Mouse (Mus musculus) Muller cell, postnatal 12 days (primary cell): ENCODE data around the gene Ndufa4l2.

ENCODE experiments used
- DNase-seq: peaks from one replicate; pipeline ENCODE4 v3.0.0-alpha.2; 2015; ENCODE audit errors: inconsistent ontology term

Ndufa4l2 gene

DNA sequence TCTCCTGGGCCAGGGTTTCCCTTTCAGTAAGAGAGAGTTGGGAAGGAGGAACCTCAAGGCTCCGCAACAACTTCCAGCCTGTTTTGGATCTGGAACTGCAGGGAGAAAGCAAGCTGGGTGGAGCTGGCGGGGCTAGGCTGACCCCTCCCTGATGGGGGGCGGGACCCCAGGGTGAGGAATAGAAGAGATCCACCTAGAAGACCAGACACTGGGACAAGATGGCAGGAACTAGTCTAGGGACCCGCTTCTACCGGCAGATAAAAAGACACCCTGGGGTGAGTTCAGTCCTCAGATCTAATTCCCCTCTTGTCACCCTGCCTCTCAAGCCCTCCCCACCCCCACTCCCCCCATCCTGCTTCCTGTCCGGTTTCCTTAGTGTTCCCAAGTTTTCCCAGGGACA lies at the start of gene Ndufa4l2:
Ndufa4l2 (plus strand) TSS at position 204 of the 400 bp plus-strand sequence.
- no peak for DNase-seq

DNA sequence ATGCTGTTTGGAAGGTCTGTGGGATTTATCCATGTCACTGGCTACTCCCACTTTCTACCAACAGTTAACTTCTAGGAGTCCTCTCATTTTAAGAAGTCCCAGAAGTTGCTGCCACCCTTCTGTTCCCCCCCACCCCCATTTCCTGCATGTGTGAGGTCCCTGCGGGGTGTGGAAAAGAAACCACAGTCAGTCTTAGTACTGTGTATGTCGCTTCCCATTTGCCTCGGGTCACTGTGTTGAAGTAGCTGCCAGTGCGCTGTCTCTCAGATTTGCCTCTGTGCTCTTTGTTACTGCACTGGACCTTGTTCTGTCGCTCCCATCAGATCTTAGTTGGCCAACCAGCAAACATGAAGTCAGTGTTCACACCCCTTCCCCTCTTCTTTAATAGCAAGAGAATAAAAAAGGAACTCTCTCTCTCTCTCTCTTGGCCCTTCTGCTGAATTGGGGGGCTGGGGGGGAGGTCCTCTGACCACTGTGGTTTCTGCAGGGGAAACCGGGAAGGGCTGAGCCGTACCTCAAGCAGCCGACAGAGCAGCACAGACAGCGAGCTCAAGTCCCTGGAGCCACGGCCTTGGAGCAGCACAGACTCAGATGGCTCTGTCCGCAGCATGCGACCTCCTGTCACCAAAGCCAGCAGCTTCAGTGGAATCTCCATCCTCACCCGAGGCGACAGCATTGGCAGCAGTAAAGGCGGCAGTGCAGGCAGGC lies 43.3 kb upstream of the Ndufa4l2 start:
- no peak for DNase-seq

DNA sequence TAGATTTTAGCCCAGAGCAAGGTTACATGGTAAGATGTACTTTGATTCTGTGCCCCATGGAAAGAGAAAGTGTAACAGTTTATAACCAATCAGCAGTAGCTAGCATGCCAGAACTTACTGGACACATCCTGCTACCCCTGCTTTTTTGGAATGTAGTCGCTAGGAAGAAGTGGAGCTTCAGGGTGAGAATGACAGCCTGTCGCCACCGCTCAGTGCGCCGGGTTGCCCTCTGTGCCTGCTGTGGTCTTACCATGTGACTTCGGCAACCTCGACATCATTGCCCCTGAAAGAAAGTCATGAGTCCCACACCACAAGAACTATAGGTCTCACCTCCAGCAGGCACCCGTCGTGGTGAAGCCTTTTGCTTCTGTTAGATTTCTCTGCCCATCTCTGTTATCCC lies 42.0 kb upstream of the Ndufa4l2 start:
- no peak for DNase-seq

DNA sequence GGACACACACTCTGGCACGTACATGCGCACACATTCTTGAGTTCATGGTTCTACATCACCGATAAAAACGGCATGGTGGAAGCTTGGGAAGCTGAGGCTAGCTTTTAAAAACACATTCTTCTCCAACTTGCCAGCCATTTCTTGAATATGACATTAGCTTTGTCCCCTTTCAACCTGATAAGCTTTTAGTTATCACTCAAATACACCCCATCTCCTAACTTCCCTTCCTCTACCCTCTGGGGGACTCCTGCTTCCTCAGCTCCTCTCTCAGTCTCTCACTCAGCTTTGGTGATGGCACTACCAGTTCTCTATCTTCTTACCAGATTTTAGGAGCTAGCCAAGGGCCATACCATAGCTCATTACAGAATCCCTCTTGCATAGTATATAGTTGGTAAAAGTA lies 39.6 kb upstream of the Ndufa4l2 start:
- no peak for DNase-seq

DNA sequence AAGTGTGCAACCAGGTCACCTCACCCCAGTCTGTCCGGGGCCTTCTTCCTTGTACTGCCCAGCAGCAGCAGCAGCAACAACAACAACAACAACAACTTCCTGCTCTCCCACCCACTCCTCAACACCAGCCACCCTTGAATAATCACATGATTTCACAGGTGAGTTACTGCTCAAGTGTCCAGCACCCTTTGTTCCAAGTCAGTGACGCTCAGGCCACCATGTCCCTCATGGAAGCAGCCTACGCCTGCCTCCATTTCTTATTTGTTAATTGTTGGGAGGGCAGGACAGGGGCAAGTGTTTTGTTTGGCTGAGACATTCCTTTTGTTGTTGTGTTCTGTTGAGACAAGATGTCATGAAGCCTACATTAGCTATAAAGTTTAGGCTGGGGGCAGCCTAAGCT lies 38.2 kb upstream of the Ndufa4l2 start:
- no peak for DNase-seq

DNA sequence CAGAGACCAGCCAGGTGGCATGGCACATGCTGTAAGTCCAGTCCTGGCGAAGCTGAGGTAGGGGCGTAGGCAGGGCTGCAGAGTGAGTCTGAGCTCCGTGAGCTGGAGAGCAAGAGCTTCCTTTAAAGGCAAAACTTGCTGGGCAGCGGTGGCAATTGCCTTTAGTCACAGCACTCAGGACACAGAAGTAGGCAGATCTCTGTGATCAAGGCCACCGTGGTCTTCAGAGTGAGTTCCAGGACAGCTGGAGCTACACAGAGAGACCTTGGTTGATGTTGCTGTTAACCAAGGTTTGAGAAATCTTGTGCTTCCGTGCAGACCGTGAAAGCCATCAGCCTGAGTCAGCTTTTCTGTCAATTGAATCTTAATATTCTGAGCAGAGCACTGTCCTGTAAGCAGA lies 37.5 kb upstream of the Ndufa4l2 start:
- no peak for DNase-seq

DNA sequence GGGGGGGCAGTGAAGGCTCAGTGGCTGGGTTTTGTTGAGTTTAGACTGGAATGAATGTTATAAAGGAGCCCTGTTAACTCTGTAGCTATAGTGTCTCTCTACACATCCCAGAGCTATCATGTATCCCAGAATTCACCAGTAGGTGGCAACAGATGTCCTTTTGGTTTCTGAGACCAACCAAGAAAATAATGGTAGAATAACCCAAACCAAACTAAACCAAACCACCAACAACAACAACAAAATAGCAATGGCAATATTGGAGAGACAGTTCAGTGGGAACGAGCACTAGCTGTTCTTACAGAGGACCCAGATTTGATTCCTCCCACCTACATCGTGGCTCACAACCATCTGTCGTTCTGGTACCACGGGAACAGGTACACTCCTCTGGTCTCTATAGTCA lies 35.6 kb upstream of the Ndufa4l2 start:
- DNase-seq: no peak

DNA sequence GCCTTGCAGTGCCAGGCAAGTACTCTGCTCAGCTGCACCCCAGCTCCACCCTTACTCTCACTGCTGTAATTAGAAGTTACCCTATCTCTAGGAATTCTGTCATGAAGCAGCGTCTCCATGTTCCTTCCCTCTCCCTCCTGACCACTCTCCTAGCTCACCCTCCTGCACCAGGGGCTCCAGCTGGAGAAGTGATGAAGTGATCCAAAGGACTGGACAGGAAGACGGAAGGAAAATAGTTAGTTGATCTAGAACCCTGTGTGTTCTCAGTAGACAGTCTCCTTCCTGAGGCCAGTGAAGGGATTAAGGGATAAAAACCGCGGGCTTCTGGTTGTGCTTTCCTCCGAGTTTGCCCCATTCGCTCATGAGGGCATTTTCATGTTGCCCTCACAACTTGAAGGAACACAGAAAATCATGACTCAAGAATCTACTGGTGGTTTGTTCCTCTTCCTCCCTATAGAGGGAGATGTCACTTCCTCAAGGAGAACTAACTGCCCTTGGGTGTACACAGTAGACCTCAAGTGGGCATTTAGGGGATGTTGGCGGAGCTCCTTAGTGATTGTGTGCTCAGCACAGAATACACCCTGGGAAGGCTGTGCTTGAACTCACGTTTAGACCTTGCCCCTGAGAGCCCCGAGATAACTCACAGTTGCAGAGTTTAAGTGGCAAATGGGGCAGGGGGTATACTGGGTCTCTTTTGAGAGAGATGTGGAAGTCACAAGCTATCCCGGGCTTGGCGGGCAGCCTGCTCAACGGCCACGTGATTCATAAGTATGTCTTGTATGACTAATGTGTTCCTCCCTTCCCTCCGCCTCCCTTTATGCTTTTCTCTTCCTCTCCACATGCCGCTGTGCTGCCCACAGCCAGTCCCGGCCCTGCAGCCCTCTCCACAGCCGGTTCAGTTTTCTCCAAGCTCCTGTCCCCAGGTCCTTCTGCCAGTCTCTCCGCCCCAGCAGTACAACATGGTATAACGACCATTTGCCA lies 33.6 kb upstream of the Ndufa4l2 start:
- peak; percentile 77 for DNase-seq

DNA sequence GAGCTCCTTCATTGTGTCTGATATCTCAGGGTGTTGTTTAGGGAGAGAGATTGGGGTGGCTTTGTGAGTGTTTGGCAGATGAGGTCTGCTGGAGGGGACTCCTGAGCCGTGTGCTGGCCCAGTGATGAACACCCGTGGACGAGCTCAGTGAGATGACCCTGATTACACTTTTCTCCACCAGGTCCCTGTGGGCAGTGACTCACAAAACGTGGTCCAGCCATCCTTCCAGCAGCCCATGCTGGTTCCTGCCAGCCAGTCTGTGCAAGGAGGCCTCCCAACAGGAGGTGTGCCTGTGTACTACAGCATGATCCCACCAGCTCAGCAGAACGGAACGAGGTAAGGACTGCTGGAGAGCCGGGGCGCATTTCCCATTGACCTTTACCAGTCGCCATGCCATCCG lies 29.5 kb upstream of the Ndufa4l2 start:
- DNase-seq: no peak

DNA sequence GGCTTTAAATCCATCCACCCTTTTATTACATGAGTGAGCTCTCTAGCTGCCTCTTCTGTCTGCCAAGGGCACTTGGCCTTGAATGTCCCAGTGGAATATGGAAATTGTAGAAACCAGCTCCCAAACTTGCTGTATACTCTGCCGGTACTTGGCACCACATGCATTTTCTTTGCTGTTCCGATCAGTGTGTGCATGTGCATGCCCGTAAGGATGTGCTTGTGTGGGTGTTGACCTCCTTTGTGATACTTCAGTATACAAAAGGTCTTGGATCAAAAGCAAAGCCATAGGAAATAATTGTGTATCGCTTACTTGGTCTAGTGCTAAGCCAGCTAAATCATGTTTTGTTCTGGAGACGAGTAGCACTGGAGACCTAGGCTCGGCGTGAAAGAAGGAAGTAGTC lies 25.9 kb upstream of the Ndufa4l2 start:
- no peak for DNase-seq

DNA sequence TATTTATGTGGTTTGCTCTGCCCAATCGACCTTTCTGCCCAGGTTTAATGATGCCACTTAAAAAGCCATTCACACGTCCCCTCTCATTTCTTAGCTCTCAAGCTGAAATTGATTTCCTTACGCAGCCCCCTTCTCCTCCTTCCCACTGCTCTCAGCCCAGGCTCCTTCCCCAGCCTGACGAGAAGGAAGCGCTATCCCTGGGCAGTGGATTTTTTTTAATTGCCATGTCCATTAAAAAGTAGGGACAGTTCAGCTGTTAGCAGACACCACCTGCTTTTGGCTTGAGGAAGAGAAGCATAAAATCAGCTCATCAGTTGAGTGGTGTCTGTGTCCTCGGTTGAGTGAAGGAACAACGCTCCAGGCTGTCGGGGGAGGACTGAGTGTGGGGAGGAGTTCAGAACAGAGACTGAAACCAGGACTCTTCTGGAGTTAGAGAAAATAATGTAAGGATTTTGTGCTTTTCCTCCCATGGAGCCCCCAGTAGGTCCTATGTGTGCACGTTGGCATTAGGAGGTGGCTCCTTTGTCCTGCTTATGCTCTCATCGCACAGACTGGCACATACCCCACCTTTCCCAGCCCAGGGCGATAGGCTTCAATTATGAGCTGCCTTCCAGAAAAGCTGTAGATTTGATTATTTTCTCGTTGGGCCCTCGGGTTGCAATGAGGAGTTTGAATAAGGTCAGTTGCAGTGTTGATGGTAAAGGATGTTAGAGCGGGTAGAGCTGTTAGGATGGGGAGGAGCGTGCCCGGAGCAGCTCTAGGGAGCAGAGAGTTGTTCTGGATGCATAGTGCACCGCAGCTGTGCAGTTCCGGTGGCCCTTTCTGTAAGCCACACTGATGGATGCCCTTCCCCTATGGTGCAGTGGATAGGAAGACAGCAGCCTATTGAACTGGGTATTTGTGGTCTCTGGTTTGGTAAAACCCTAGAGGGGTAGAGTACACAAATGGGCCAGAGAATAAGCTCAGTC lies 24.3 kb upstream of the Ndufa4l2 start:
- DNase-seq: no peak

DNA sequence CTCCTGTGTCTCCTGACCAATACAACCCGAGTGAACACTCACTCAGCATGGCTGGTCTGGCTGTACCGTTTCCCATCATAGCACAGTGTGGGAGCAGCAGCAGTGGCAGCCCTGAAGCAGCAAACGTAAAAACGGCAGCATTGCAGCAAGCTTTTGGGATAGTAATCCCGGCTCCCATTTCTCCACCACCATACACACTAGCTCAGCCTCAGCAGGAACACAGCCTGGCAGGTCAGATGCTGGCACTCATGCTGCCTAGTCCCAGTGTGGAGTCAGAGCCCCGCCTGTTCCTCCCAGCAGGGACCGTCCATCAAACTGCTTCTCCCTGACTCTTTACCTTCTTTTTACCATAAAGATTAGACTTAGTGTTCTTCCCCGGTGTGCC lies 23.6 kb upstream of the Ndufa4l2 start:
- no peak for DNase-seq

DNA sequence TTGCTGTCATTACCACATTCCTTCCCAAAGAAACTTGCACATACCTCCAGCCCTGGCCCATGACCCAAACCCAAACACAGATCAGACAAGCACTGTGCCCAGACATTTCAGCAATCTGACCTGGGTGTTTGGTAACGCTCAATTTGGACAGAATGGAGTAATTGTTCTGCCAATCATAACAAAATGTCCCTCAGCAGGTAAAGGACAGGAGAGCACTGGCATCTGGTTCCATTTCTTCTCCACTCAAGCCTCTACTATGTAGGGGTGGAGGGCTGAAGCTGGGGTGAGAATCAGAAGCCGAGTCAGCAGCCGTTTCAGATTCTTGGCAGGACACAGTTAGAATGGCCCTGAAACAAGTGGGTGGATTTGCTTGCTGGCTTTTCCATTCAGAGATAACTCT lies 22.6 kb upstream of the Ndufa4l2 start:
- peak; percentile 85 for DNase-seq

DNA sequence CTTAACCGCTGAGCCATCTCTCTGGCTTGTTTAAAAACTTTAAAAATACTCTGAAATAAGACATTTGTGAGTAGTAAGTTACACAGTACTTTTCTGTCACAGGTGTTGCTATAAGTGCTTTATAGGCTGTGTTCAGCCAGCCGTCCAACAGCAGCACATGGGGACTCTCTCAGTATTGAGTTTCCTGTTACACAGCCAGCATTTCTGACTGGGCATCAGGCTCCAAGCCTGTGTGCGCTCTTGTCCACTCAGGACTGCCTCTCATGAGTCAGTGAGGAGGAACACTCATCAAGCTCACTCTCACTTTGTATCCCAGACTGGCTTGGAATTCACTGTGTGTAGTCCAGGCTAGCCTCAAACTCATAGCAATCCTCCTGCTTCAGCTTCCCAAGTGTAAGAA lies 18.6 kb upstream of the Ndufa4l2 start:
- no peak for DNase-seq

DNA sequence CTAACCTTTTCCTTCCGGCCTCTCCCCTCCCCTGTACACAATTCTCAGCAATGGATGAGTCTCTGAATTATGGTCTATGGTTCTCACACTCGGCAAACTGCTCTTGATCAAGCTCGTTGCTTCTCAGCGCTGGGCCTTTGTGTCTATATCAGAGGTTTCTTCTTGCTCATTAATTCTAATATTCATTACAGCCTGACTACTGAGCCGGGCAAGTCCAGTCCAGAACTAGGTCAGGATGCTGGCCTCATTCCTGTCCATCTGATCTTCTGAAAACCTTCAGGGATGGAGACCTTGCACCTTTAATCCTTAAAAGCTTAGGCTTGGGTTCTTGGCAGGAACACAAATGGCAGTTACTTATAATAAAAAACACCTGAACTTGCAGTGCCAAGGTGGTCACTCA lies 15.3 kb upstream of the Ndufa4l2 start:
- no peak for DNase-seq

DNA sequence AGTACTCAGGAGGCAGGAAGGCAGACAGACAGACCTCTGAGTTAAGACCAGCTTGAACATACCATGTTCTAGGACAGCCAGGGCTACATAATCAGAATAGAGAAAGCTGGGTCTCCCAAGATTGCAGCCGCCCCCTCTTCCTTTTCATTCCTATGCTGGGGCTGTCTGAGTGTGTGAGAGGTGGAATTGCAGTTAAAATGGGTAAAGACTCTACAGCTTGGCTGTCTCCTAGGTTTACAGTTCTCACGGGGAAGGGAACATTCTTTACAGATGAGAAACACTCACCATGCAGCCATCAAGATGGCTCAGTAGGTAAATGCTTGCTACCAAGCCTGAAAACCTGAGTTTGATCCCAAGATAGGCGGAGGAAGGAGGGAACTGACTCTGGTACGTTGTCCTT lies 14.7 kb upstream of the Ndufa4l2 start:
- no peak for DNase-seq

DNA sequence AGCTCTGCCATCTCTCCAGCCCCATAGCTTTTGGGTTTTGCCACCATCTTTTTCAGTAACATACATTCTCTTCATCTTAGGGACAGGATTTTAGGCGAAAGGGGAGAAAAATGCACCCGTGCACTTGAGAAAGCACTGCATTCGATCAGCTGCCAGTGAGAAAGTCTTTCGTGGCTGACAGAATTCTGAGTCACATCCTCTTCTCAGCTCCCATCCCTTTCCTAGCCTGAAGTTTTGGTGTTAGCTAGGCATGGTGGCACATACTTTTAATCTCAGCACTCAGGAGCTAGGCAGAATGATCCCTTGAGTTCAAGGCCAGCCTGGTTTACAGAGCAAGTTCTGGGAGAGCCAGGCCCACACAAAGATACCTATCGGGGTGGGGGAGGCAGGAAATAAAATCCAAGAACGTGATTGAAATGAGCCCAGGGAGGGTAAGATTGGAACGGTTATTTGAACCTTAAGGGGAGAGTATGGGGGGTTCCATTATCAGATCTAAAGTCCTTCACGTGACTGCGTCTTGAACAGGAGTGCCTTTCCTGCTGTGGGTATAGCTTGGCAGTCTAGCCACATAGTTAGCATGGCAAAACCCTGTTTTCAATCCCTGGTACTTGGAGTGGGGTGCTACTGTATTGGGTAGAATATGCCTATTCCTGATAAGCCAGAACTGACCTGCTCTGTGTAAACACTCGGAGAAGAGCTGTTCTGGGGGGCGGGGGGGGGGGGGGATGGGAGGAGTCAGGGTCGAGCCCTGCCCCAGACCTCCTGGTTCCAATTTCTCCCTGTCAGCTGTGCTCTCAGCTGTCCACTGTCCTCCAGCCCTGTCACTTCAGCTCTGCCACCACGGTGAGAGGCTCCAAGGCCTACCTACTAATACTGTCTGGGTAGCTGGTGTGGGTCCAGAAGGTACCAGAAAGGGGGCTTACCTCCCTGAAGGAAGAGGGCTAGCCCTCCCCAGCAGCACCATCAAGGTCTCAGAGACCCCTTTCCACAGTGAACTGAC lies 13.6 kb upstream of the Ndufa4l2 start, which contains the start of gene Stac3:
Stac3 (plus strand) TSS at position 793 of the 1,000 bp plus-strand sequence.
- DNase-seq: no peak

DNA sequence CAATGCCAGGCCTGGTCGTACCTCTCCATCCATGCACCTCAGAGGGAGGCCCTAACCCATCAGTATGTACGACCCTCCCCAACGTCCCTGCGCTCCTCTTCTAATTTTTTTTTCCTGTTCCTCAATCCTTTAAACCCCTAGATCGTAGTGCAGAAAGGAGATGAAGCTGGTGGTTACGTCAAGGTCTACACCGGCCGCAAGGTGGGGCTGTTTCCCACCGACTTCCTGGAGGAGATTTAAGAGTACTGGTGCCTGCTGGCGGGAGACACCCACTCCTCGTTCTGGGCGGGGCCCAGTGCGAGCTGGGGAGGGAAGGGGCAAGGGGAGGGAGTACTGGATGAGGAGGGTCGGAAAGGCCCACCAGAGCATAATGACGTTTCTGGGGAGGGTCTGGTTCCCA lies 6.5 kb upstream of the Ndufa4l2 start:
- DNase-seq: peak; percentile 64

DNA sequence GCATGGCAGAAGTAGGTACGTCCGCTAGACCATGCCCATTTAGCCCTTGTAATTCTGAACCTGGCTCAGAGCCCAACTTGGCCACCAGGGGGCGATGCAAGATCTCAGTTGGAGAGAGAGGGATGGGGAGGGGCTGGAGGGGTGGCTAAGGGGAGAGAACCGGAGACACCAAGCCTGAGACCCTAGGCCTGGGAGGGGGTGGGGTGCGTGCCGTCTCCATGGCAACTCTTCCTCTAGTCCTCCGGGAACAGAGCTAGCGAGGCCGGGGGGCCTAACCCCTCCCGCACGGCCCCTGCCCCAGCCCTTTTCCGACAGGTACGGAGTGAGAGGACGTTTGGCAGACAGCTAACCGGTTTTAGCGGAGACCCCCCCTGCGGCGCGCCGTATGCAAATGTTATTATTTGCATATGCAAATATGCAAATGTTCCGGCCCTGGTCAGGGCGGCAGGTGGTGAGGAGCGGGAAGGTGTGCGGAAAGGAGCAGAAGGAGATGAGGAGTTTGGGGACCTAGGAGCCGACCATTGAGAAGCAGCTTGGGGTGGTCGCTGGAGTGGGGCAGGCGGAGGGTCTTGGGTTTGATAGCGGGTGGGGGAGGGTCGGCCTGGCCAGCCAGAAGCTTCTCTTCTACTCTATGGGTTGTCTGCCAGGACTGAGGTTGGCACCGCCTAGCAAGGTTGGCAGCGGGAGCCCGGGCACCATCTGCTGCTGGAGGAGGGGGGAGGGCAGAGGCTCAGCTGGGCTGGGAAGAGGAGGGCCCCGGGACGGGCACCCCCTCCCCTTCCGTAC lies 5.5 kb upstream of the Ndufa4l2 start:
- peak; percentile 93 for DNase-seq
